Mouse (Mus musculus) embryo, embryonic 10.5 days (tissue): ENCODE measurements around the gene Ntm.

ENCODE experiments used
- DNase-seq: peaks from one replicate; pipeline ENCODE4 v3.0.0-alpha.2; 2015; ENCODE audit warnings: low spot score

Ntm gene

DNA sequence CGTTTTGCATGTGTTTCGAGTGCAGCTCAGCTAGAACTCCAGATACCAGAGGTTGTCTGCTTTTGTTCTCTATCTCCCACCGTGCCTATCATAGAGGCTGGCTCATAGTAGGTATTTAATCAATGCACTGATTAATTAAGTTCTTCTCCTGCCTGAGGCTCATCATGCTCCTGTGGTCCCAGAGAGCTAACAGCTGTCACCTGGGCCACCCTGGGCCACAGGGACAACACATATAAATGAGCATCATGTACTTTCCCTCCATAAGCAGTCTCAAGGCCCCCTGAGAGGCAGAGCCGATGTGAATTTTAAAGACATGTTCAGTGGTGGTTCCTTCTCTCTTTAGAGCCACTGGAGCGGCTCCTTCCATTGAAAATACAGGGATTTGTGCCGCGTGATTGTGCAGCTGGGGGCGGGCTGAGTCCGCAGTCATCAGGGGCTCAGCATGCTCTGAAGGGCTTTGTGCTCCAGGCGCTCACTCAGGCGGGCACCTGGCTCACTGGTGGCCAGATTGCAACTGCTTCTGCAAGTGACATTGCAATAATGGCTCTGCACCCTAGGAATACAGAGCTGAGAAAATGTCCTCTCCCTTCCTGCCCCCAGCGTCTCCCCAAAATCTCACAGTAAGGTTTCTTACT, 160.8 kb downstream of the Ntm start:
- peak; percentile 67 for DNase-seq

DNA sequence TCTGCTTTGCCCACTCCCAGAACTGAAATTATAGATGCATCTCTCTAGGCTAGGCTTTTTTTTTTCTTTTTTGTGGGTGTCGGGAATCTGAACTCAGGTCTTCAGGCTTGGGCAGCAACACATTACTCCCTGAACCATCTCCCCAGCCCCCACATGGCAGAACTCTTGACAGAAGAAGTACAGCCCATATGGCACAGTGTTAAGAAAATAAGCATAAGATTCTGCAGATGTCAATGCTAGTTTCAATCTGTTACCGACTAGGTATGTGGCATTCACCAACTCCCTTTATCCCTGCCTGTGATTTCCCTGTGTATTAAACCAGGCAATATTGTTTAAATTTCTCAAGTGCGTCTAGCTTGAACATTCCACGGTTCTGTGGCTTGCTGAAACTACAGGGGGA, 166.7 kb downstream of the Ntm start:
- no peak for DNase-seq

DNA sequence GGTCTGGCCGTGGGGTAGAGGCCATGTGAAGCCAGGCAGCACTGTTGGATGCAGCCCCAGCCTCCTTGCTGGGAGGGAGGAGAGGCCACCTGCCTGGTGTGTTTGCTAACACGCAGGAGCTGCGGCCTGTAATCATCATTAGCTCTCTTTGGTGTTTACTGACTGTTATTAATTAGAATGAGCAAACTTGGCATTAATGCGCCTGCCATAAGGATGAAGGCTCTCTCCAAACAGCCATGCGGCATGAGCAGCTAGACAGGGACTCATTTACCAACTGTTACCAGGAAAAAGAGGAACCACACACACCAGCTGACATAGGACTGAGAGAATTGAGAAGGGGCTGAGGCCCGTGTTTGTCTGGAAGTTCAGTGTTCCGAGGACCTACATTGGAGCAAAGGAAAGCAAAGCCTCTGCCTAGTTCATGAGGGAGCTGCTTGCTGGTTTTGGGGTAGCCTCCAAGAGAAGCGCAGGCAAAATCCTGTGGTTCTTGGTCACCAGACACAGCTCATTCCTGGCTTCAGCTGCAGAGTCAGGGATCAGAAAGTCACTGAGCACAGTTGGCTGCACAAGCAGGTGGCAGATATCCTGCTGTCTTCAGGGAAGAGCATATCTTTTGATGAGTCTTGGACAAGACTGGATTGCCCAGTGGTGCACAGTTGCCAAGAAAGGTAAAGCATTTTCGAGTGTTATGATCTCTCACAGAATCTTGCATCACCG, 171.6 kb downstream of the Ntm start:
- no peak for DNase-seq

DNA sequence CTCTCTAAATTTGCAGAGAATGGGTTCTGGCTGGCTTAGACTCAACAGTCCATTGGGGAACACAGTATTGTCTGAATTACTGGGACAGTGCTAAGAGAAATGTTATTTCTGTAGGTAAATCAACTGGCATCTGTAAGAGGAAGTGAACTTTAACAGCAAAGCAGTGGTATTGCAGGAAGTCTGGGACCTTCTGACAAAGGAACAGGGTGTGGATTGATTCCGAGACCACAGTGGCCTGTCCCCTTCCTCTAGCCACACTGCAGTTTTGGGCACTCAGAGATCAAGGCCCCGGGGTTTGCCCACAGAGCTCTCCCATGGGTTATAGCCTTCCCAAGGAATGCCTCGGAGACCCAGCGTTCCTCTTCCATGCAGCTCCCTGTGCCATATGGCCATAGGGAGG, 172.9 kb downstream of the Ntm start:
- DNase-seq: no peak

DNA sequence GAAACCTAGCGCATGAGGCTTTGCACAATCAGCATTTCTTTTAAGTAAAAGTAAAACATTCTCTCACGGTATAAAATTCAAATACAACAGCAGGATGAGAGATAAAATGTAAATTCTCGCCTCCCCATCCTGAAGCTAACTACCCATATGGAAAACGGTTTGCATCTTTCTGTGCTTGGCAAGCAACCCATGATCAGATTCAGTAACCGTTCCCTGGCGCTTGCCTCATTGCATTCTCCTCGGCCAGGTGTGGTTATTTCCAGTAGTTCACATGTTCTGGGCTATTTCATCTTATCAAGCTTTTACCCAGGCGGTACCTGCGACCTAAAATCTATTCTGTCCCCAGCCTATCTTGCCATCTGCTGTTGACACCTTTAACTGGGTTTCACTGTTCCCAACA, 174.1 kb downstream of the Ntm start:
- DNase-seq: no peak

DNA sequence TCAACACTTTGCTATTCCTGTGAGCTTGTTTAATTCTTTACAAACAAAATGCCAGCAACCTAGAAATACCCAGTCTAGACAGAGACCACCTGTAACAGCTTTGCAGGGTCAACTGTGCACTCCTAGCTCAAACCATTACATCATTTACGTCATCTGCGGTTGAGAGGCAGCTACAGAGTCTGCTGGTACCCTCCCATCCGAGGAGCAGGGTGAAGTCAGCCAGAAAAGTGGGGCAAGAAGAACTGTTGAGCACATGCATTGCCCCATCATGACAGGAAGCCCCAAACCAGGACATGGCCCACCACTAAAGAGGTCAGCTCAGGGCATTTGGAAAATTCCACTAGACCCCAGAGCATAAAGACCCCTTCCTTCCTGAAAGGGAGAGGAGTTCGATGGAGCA, 175.5 kb downstream of the Ntm start:
- DNase-seq: no peak

DNA sequence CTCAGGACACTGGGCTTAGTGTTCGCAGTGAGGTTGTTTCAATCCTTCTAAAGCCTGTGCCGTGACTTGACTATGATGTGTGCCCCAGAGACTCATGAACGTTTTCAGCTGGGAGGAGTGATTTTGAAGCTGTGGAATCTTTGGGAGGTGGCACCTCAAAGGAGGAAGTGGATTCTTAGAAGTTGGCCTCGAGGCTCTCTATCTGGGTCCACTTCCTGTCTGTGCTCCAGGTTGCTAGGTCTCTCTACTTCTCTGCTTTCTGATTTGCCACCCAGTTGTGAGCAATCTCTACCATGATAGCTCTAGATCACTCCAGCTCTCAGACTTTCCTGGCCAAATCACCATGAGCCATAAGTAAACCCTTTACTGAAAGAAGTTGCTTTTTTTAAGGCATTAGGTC, 180.2 kb downstream of the Ntm start:
- DNase-seq: no peak

DNA sequence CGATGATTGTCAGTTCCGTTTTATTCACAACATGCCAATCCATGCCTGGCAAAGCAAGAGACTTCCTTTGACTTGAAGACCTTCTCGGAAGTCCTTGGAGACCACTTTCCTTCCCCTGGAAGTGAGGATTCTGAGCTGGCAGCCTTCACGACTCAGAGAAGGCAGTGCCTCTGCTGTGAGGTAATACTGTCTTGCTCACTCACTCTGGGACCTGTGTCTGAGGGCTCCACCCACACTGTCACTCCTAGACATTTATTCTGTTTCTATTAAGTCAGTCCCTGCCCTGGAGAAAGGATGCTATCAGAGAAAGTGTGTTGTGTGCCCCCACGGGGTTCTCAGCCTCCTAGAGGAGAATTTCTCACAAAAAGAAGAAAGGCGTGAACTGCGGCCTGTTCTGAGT, 183.2 kb downstream of the Ntm start:
- no peak for DNase-seq

DNA sequence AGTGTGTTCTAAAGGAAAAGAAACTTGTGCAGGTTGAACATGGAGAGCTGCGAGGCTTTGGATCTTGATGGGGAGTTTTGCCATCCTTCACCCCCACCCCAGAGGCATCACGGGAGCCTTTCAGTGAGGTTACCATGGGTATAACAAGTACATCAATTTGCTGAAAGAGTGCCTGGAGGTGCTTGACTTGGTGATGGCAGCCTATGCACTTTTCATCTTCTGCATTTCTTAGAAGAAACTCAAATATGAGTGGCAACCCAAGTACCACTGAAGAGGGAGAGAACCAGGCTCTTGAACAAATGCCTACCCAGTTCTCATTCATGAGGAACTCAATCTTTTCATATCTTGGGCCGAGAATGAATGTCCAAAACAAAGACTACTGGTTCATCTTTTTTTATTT, 186.0 kb downstream of the Ntm start:
- no peak for DNase-seq

DNA sequence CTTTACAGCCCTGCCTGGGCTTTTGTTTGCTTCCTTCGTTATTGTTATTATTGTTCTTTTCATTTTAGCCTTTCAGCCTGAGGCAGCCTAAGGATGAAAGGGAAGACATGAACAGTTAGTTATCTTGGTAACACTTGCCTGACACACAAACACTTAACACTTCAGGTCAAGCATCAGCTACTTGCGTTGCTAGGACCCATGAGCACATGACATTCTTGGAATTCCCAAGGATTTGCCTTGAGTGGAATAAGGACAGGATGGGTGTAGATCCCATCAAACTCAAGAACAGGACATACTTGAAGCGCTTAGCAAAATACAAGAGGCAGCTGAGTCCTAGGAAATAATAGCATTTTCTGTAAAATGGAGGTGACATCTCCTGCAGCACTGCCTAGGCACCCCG, 186.4 kb downstream of the Ntm start:
- DNase-seq: no peak

DNA sequence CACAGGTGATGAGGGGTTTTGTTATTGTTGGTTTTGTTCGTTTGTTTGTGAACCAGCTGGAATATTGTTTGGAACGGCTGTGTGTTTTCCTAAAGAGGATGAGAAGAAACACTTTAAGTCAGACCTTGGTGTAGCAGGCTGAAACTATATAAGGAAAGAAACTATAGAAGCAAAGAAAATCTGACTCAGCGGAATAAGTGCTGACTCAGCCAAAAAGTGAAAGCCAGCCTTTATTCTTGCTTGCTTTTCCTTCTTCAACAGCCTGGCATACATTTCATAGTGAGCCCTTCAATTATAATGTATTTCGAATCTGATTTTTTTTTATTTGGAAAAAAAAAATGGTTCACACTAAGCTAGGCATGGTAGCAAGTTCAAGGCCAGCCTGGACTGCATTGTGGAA, 186.9 kb downstream of the Ntm start:
- DNase-seq: no peak

DNA sequence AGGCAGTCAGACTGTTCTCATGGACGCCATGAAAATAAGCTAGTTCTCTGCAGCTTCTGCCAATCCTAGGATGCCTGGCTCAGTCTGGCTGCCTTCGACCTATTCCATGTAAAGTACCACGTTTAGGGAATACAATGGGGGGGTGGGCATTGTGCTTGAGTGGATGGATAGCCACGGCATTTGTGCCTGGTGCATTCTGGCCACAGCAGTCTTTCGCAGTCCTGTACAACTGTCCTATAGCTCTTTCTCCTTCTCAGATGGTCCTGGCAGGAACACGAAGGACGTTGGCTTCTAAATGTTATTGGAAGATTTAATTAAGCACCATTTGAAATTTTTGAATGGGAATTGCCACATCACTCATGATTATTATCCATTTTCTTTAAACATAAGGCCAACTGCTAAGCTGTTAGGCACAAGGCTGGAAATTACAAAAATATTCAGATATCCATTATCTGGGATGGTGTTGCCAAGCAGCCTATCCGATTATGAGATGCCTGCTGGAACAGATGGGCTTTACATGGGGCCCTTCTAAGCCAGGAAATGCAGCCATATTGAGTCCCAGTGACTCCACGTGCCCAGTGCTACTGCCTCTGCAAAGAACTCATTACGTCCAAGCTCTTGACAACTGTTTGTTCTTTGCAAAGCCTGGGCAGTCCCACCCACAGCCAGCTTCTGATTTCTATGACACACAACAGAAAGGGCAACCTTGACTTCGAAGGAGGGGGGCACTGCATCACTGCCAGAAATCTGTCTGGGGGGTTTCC, 190.1 kb downstream of the Ntm start:
- DNase-seq: no peak

DNA sequence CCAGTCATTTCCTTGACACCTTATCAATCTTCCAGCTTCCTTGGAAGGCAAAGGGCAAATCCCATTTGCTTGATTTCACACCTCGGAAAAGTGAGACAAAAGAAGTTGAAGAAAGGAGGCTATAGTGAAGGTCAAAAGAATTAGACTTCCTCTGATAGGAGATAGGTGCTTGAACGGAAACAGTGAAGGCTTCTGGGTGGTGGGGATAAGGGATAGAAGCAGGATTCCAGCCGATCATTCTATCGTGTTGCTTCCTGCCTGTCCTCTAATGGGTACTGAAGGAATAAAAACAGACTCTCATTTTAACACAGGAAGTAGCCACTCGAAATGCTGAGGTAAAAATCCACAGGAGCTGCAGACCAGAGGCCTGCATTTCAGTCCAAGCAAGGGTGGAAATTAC, 191.1 kb downstream of the Ntm start:
- peak; percentile 35 for DNase-seq

DNA sequence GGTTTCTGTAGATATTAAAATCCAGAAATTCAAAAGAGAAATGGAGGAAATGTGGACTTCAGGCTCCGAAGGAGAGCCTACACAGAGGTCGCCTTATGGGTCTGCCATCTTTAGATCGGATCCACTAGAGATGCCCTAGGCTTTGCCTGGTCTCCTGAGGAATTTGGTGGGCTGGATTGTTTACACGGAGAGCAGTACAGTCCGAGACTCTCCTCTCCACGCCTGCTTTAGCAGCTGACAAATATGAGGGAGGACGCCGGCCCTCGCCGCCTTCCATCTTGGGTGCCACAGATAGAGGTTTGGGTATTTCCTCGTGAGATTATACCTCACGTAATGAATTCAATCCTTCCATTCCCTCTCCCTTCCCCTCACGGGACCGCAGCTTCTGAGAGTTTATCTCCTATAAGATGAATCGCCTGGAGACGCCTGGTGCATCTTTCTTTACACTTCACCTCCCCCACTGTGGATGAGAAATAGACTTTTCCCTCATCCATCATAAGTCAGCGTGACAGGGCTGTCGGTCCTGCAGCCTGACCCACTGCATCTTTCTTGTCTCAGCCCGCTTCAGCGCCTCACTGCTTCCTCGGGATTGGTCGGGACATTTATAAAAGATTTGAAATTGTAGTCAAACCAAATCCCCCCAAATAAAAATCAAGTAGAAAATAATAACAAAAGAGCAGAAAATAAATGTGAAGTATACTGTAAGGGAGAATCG, 191.7 kb downstream of the Ntm start:
- no peak for DNase-seq

DNA sequence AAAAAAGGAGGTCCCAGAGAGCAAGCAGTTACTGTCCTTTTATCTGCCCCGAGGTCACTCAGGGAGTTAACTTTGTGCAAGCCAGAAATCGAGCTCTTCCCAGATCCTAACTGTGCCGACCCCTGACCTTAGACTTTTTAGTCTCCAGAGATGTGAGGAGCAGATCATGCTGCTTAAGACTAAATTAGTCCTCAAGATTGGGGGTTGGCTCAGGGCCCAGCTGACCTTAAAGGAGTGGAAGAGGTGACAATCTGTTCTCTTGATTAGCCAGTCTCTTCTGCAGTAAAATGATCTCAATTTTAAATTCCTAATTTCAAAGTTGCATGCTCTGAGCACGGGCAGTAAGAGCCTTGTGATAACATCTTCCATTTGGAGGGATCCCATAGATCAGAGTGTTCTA, 193.6 kb downstream of the Ntm start:
- DNase-seq: no peak

DNA sequence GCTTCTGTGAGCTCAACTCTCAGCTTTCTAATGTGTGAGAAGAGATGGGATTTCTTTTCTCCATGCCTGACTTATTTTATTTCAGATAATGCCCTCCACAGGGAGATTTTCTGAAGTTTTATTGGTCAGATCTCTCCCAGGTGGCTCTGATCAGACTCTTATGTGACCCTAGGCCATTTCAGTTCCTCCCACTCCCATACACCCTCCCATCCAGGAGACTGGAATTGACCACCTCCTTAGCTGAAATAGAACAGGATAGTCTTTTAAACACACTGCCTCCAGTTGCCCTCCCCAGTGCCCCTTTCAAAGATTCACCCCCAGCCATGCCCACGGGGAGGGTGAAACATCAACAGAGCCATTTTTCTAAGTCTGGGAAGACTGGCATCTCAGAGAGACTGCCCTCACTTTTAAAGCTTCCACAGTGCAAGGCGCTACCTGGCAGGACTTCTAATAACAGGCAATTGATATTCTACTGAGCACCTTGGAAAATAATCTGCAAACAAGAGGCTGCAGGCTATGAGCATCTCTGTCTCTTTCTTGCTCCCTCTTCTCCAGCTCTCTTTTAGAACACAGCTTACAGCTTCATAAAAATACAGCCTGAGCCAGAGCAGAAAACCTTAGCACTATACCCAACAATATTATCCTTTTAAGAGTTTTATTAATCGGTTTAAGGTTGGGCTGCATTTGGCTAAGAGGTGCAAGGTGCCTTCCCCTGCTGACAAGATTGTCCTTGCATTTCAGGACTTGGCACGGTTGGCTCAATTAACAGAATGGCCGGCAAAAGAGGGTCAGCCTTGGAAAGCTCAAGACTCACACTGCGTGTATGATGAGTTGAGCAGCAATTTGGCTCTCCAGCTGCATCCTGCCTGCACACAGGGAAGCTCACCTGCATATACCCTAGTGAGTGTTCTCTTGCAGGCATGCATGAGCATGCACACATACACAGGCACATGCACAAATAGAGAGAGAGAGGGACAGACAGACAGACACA, 196.7 kb downstream of the Ntm start:
- DNase-seq: no peak

DNA sequence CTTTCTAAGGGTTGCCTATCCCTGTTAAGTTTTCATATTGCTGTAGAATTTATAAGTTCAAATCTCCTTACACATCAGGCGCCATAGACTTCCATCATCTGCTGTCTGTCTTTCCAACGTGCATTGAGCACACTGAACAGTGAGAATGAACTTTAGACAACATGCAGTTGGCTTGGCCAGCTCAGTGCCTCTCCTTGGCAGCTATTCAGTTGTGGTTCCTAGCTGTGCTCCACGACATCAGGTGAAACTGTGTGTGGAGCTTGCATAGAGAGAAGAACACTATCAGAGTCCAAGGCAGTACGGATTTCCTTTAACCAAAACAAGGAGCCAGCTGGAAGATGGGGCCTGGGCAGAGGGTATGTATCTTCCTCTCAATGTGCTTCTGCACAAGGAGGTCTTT, 199.6 kb downstream of the Ntm start:
- no peak for DNase-seq

DNA sequence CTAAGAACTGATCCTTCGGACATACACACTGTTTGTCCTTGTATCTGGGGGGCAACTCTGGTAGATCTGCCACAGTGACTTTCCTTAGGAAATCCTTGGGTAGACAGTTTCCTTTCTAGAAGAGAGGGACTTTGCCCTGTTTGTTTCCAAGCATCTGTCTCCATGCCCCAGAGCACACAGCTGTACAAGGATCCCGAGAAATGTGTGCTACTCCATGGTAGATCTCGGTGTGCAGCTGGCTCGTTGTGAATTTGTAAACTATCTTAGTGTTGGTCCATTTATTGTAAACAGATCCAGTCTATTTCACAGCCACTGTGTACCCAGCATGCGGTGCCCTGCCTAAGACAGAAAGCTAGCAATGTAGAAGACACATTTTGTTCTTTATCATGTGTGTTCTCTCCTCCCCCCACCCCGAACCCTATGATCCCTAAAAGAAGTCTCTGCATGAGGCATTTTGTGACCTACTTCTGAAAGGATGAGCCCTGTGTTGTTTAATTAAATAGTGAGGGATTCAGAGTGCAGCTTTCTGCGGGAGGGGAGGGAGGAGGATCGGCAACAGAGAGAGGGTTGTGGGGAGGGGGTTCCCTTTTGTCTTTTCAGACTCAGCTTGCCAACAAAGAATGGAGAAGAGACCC, 200.9 kb downstream of the Ntm start:
- no peak for DNase-seq

DNA sequence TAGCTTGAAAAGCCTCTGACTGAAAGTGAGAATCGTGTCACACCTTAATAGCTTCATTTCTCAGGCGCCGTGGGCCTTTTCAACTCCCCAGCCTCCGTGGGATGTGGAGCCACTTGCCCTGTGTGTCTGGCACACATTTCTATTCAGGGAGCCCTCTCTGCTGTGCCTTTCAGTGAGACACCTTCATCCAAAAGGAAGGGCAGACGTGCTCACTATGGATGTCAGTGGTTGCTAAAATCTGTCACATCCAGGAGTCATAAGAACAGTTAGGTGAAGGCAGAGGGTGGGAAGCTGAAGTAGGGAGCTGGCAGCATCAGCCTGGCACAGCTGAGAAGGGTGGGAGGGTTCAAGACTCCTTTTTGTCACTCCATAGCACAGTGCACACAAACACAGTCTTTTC, 201.4 kb downstream of the Ntm start:
- no peak for DNase-seq

DNA sequence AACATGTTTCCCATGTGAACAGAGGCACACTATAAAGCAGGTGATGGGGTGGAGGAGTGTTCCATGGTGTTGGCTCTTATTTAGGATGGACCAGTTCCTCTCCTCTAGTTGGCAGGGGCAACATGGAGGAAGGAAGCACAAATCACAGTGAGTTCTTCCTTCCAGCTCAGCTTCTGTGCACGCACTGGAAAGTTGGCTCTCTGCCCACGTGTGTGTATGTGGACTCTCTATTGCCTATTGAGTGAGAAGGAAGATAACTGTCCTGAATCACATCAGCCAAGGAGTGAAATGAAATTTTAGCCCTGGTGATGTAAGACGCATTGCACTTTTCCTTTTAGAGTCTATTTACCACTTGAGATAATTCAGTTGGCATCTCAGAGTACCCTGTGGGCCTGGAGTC, 203.0 kb downstream of the Ntm start:
- no peak for DNase-seq

DNA sequence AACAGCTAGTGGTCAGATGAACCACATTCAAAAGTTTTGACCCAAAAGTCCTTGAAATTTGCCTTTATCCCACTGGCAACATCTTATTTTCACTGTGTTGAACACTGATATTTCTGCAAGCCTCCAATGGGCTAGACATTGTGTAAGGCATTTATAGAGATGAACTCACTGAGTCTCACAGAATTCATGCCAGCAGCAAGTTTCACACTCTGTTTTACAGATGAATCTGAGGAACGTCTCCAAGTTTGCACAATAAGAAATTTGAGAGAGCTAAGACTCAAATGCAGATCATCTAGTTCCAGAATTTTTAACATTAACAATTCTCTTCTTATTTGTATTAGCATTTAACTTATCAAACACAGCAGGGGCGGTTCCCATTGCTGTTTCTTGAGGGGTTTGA, 203.9 kb downstream of the Ntm start:
- DNase-seq: no peak
